ENCODE assay signal across 22 mouse cellular contexts in genomic region chr2:112948931-112949330, GRCm38 (mm10).
DNase-seq lines count a peak whose midpoint lies in the region; TF ChIP-seq lines count a peak whose summit lies in the region.
"Had no signal": no experiment of that assay in that cellular context is flagged by ENCODE, and none has a peak within 500 bp of the region (broad histone marks: within the 10 kb centered on the region; RNA-seq: fewer than 3 reads in every experiment).

No protein-coding gene starts in this region.

- TF ChIP-seq CTCF in layer of hippocampus, adult 2 months (conservative IDR thresholded peaks at IDR 0.05): no peak

- H3K4me3 ChIP-seq in layer of hippocampus, adult 2 months: no peak overlapping the region
- H3K4me3 ChIP-seq: embryonic facial prominence, embryonic 10.5 days; embryonic facial prominence, embryonic 13.5 days; erythroblast, embryonic 14.5 days; forebrain, embryonic 12.5 days; forebrain, embryonic 15.5 days; heart, embryonic 12.5 days; heart, embryonic 15.5 days; hindbrain, embryonic 15.5 days had no signal

- peak overlapping the region; percentile 16; the same call in 1 of the 2 replicates for H3K27ac ChIP-seq in layer of hippocampus, adult 2 months
- H3K27ac ChIP-seq: embryonic facial prominence, embryonic 10.5 days; embryonic facial prominence, embryonic 13.5 days; forebrain, embryonic 12.5 days; forebrain, embryonic 15.5 days; heart, embryonic 15.5 days; hindbrain, embryonic 15.5 days had no signal

- peak; percentile 2 for DNase-seq in cerebellum, adult 9-11 months
- DNase-seq in cerebellum, adult 11-12 months: no peak
- DNase-seq in cerebellum, postnatal 25 days: peak; percentile 7 to 35
- DNase-seq in cerebellum, adult 18-20 months: no peak
- DNase-seq in layer of hippocampus, adult 2 months (ENCODE audit: low spot score in 2 of 2): no peak
- DNase-seq in layer of hippocampus, adult 11-12 months (ENCODE audit: low spot score): no peak
- DNase-seq in brain, adult 2 months (ENCODE audit: low read depth, low spot score): peak; percentile 19
- DNase-seq: adrenal gland, adult 8-10 months; adrenal gland, postnatal 25 days; embryo, embryonic 11 days; gastrocnemius, postnatal 25 days; heart, adult 18-20 months; heart, postnatal 10 days; heart, postnatal 36 days had no signal

Comparison
In these comparisons a context has a peak if more than half of its experiments do, and no peak if none do; other contexts are left out.
1. DNase-seq: peak in cerebellum, adult 9-11 months (single experiment), cerebellum, postnatal 25 days (2 of 2) and brain, adult 2 months (single experiment); none in cerebellum, adult 11-12 months (single experiment), cerebellum, adult 18-20 months (0 of 2), layer of hippocampus, adult 2 months (0 of 2) and layer of hippocampus, adult 11-12 months (single experiment).